Mouse (Mus musculus): ENCODE measurements around the gene Ankrd27. TPM values are rescaled to one million over a fixed set of nuclear protein-coding genes. Genes with fewer than 3 reads are reported as not detected.
A peak's percentile ranks its signal among the peaks of the same experiment; 100 is the strongest.

Ankrd27 gene
- polyA plus RNA-seq, 1 experiment from 2014 or later = 35.9 TPM

- no peaks in the 10 kb centered on the region for H3K27me3 ChIP-seq (ENCODE audit: control insufficient read depth, insufficient read depth, low read length)
- WGBS = 96% methylated on average over 5 of the region's 5 CpGs
Observed at GRCm38 (mm10) chr7:35602766-35603165, 16.7 kb downstream of the Ankrd27 start.

GRCm38 (mm10) chr7:35606816-35607215 lies 20.8 kb downstream of the Ankrd27 start:
- WGBS = 92% methylated on average over 10 of the region's 10 CpGs
- H3K9me3 ChIP-seq (ENCODE audit: control insufficient read depth, low read length) = no peaks in the 10 kb centered on the region
- no peak for DNase-seq (ENCODE audit: low spot score)

More at GRCm38 (mm10) chr7:35602766-35603165, 16.7 kb downstream of the Ankrd27 start:
- Histone ChIP-seq H3K9me3 (ENCODE audit: control insufficient read depth, low read length) (no peaks in the 10 kb centered on the region), H3K4me2 (ENCODE audit: low read depth, severe bottlenecking) (no peak overlapping the region), H3K4me3 (ENCODE audit: low read depth, low read length) (no peak overlapping the region), H3K9ac (ENCODE audit: low read length) (no peak overlapping the region), H3K27ac (replicated peaks; ENCODE audit: low read depth, low read length) (no peak overlapping the region), H3K4me1 (ENCODE audit: control insufficient read depth, insufficient read depth, low read length) (no peaks in the 10 kb centered on the region), H3K36me3 (ENCODE audit: control insufficient read depth, insufficient read depth, low read length) (peaks cover 14% of the 10 kb centered on the region)
- ATAC-seq (ENCODE audit: insufficient number of reproducible peaks, low FRiP score, low TSS enrichment, low read depth) (no peak), DNase-seq (ENCODE audit: low spot score) (no peak)

DNA sequence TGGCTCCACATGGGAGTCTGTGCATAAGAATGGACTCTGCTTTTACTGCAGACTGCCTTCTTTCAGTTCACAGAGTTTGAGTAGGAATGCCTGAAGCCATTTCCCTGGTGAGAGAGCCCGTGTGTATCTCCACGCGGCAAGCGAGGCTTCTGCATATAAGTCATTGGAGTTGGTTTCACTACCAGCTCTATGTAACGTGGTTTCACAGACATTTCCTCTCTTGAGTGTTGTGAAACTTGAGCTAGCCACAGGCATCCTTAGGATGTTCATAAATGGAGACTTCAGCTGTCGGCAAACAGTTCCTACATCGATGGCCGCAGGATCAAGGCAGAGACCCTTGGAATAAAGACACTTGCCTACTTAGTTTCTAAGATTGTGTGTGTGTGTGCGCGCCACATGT lies 23.2 kb downstream of the Ankrd27 start:
- Histone ChIP-seq H3K4me2 (ENCODE audit: low read depth, severe bottlenecking) (no peak overlapping the region), H3K9ac (ENCODE audit: low read length) (no peak overlapping the region), H3K27me3 (ENCODE audit: control insufficient read depth, insufficient read depth, low read length) (no peaks in the 10 kb centered on the region), H3K36me3 (ENCODE audit: control insufficient read depth, insufficient read depth, low read length) (peaks cover 12% of the 10 kb centered on the region), H3K4me3 (ENCODE audit: low read depth, low read length) (no peak overlapping the region), H3K27ac (replicated peaks; ENCODE audit: low read depth, low read length) (no peak overlapping the region), H3K4me1 (ENCODE audit: control insufficient read depth, insufficient read depth, low read length) (no peaks in the 10 kb centered on the region), H3K9me3 (ENCODE audit: control insufficient read depth, low read length) (no peaks in the 10 kb centered on the region)
- DNase-seq (ENCODE audit: low spot score) (no peak), ATAC-seq (ENCODE audit: insufficient number of reproducible peaks, low FRiP score, low TSS enrichment, low read depth) (no peak)
- 95% methylated on average over 10 of the region's 10 CpGs for WGBS

More at GRCm38 (mm10) chr7:35606816-35607215, 20.8 kb downstream of the Ankrd27 start:
- Histone ChIP-seq H3K4me3 (ENCODE audit: low read depth, low read length) (no peak overlapping the region), H3K27ac (replicated peaks; ENCODE audit: low read depth, low read length) (no peak overlapping the region), H3K36me3 (ENCODE audit: control insufficient read depth, insufficient read depth, low read length) (peaks cover 21% of the 10 kb centered on the region), H3K4me2 (ENCODE audit: low read depth, severe bottlenecking) (no peak overlapping the region), H3K4me1 (ENCODE audit: control insufficient read depth, insufficient read depth, low read length) (no peaks in the 10 kb centered on the region), H3K27me3 (ENCODE audit: control insufficient read depth, insufficient read depth, low read length) (no peaks in the 10 kb centered on the region), H3K9ac (ENCODE audit: low read length) (no peak overlapping the region)
- no peak for ATAC-seq (ENCODE audit: insufficient number of reproducible peaks, low FRiP score, low TSS enrichment, low read depth)

DNA sequence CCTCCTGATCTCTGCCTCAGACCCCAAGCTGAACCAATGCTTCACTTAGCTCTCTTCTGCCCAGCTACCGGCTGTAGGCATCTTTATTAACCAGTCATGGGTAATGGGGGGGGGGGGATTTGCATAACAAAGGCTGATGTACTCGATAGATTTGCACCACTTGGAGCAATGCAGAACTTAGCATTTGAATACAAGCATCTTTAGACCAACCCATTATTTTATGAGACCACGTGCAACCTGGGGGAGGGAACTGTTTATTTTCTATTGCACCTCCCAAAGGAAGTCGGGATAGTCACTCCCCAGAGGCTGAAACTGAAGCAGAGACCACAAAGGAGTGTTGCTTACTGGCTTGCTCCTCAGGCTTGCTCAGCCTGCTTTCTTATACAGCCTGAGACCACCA lies 31.5 kb downstream of the Ankrd27 start:
- H3K4me2 ChIP-seq (ENCODE audit: low read depth, severe bottlenecking) = no peak overlapping the region
- no peaks in the 10 kb centered on the region for H3K9me3 ChIP-seq (ENCODE audit: control insufficient read depth, low read length)
- H3K27me3 ChIP-seq (ENCODE audit: control insufficient read depth, insufficient read depth, low read length) = no peaks in the 10 kb centered on the region
- H3K4me1 ChIP-seq (ENCODE audit: control insufficient read depth, insufficient read depth, low read length) = no peaks in the 10 kb centered on the region
- H3K36me3 ChIP-seq (ENCODE audit: control insufficient read depth, insufficient read depth, low read length) = peaks cover 8% of the 10 kb centered on the region; the same call in 1 of the 2 replicates
- H3K27ac ChIP-seq (replicated peaks; ENCODE audit: low read depth, low read length) = no peak overlapping the region
- 77% methylated on average over 4 of the region's 4 CpGs for WGBS
- H3K9ac ChIP-seq (ENCODE audit: low read length) = no peak overlapping the region
- DNase-seq (ENCODE audit: low spot score) (no peak), ATAC-seq (ENCODE audit: insufficient number of reproducible peaks, low FRiP score, low TSS enrichment, low read depth) (no peak)
- no peak overlapping the region for H3K4me3 ChIP-seq (ENCODE audit: low read depth, low read length)

DNA sequence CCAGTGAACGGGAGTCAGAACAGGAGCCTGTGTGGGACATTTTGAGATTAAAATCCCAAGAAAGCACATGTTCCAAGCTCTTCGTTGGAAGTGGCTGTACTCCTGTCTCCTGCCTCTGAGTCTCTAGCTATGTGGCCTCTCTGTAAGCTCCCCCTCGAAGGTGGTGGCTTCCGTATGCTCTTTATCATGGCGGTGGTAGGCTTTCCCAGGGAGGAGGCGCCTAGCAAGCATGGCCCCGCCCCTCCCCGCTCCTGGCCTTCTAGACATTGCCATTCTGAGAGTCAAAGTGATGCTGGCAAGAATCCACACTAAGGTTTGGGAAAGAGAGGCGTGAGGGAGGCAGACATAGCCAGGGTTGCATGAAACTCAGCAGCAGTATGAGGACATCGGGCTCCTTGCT lies 36.6 kb downstream of the Ankrd27 start:
- Histone ChIP-seq H3K27ac (replicated peaks; ENCODE audit: low read depth, low read length) (no peak overlapping the region), H3K9me3 (ENCODE audit: control insufficient read depth, low read length) (no peaks in the 10 kb centered on the region), H3K27me3 (ENCODE audit: control insufficient read depth, insufficient read depth, low read length) (no peaks in the 10 kb centered on the region), H3K36me3 (ENCODE audit: control insufficient read depth, insufficient read depth, low read length) (peaks cover 13% of the 10 kb centered on the region; the same call in 1 of the 2 replicates), H3K4me2 (ENCODE audit: low read depth, severe bottlenecking) (no peak overlapping the region), H3K4me1 (ENCODE audit: control insufficient read depth, insufficient read depth, low read length) (no peaks in the 10 kb centered on the region), H3K9ac (ENCODE audit: low read length) (no peak overlapping the region), H3K4me3 (ENCODE audit: low read depth, low read length) (no peak overlapping the region)
- no peak for ATAC-seq (ENCODE audit: insufficient number of reproducible peaks, low FRiP score, low TSS enrichment, low read depth)
- no peak for DNase-seq (ENCODE audit: low spot score)
- WGBS = 88% methylated on average over 10 of the region's 10 CpGs

DNA sequence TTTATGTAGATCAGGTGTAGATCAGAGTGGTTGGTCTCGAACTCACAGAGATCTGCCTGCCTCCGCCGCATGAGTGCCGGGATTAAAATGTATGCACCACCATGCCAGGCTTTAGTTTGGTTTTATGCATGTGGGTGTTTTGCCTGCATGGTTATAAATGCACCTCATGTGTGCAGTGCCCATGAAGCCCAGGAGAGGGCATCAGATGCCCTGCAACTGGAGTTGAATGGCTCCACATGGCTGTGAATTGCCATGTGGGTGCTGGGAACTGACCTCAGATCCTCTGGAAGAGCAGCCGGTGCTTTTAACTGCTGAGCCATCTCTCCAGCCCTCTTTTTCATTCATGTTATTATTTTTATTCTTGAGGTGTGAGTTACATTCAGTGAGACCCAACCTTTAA lies 40.0 kb downstream of the Ankrd27 start:
- peaks cover 10% of the 10 kb centered on the region; the same call in 1 of the 2 replicates for H3K36me3 ChIP-seq (ENCODE audit: control insufficient read depth, insufficient read depth, low read length)
- no peaks in the 10 kb centered on the region for H3K9me3 ChIP-seq (ENCODE audit: control insufficient read depth, low read length)
- H3K4me1 ChIP-seq (ENCODE audit: control insufficient read depth, insufficient read depth, low read length) = no peaks in the 10 kb centered on the region
- no peak overlapping the region for H3K27ac ChIP-seq (replicated peaks; ENCODE audit: low read depth, low read length)
- ATAC-seq (ENCODE audit: insufficient number of reproducible peaks, low FRiP score, low TSS enrichment, low read depth) = no peak
- H3K27me3 ChIP-seq (ENCODE audit: control insufficient read depth, insufficient read depth, low read length) = no peaks in the 10 kb centered on the region
- 95% methylated on average over 5 of the region's 5 CpGs for WGBS
- H3K9ac ChIP-seq (ENCODE audit: low read length) = no peak overlapping the region
- H3K4me3 ChIP-seq (ENCODE audit: low read depth, low read length) = no peak overlapping the region
- H3K4me2 ChIP-seq (ENCODE audit: low read depth, severe bottlenecking) = no peak overlapping the region
- no peak for DNase-seq (ENCODE audit: low spot score)

DNA sequence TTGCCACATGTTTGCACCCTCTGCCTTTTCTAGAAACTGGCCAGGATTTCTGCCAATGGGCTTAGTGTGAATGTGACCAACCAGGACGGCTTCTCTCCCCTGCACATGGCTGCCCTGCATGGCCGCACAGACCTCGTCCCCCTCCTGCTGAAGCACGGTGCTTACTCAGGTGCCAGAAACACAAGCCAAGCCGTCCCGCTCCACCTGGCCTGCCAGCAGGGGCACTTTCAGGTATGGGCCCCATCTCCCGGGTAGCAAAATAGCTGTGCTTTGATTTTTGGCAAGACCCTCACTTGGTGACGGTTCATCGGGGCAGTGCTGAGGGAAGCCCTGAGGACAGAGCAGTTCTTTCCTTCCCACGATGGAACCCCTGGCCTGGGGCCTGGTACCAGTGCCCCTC lies 41.3 kb downstream of the Ankrd27 start:
- Histone ChIP-seq H3K4me3 (ENCODE audit: low read depth, low read length) (no peak overlapping the region), H3K9ac (ENCODE audit: low read length) (no peak overlapping the region), H3K27ac (replicated peaks; ENCODE audit: low read depth, low read length) (no peak overlapping the region), H3K4me1 (ENCODE audit: control insufficient read depth, insufficient read depth, low read length) (no peaks in the 10 kb centered on the region), H3K9me3 (ENCODE audit: control insufficient read depth, low read length) (no peaks in the 10 kb centered on the region), H3K27me3 (ENCODE audit: control insufficient read depth, insufficient read depth, low read length) (no peaks in the 10 kb centered on the region), H3K4me2 (ENCODE audit: low read depth, severe bottlenecking) (no peak overlapping the region), H3K36me3 (ENCODE audit: control insufficient read depth, insufficient read depth, low read length) (peaks cover 15% of the 10 kb centered on the region; the same call in 1 of the 2 replicates)
- ATAC-seq (ENCODE audit: insufficient number of reproducible peaks, low FRiP score, low TSS enrichment, low read depth) (no peak), DNase-seq (ENCODE audit: low spot score) (no peak)
- WGBS = 94% methylated on average over 10 of the region's 10 CpGs

DNA sequence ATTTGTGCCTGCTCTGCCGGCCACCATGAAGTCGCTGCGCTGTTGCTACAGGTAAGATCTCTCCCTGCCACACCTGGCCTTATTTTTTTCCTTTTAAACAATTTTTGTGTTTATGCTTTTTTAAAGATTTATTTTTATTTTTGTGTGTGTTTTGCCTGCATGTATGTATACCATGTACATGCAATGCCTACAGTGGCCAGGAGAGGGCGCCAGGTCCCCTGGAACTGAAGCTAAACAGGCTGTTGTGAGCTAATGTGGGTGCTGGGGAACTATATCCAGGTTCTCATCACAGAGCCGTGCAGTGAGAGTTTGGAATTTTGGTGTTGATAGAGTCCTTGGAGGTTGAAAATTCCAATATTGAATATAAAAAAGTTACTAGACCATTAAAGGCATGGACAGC lies 42.5 kb downstream of the Ankrd27 start:
- ATAC-seq (ENCODE audit: insufficient number of reproducible peaks, low FRiP score, low TSS enrichment, low read depth) = no peak
- no peaks in the 10 kb centered on the region for H3K27me3 ChIP-seq (ENCODE audit: control insufficient read depth, insufficient read depth, low read length)
- H3K9me3 ChIP-seq (ENCODE audit: control insufficient read depth, low read length) = no peaks in the 10 kb centered on the region
- H3K4me2 ChIP-seq (ENCODE audit: low read depth, severe bottlenecking) = no peak overlapping the region
- no peaks in the 10 kb centered on the region for H3K4me1 ChIP-seq (ENCODE audit: control insufficient read depth, insufficient read depth, low read length)
- peaks cover 13% of the 10 kb centered on the region; the same call in 1 of the 2 replicates for H3K36me3 ChIP-seq (ENCODE audit: control insufficient read depth, insufficient read depth, low read length)
- peak; percentile 71 for DNase-seq (ENCODE audit: low spot score)
- no peak overlapping the region for H3K9ac ChIP-seq (ENCODE audit: low read length)
- H3K27ac ChIP-seq (replicated peaks; ENCODE audit: low read depth, low read length) = no peak overlapping the region
- 70% methylated on average over 5 of the region's 5 CpGs for WGBS
- no peak overlapping the region for H3K4me3 ChIP-seq (ENCODE audit: low read depth, low read length)

DNA sequence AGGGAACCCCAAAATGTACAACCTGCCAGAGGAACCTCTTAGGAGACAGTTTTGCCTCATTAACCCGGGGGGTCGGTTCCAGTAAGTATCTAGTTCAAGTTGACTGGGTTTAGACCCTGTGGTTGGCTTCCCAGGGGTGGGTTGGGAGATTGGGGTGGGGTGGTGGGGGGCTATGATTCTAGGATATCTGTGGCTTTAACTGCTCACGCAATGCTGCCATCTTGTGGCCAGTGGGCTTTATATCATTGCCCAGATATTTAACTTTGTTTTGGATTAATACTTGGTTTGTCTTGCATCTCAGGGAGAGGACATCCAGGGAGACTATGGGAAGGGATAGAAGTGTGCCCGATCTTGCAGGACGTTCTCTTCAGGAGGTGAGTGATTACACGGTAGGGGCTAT lies 50.2 kb downstream of the Ankrd27 start:
- WGBS = 74% methylated on average over 6 of the region's 6 CpGs
- DNase-seq (ENCODE audit: low spot score) (peak; percentile 53), ATAC-seq (ENCODE audit: insufficient number of reproducible peaks, low FRiP score, low TSS enrichment, low read depth) (no peak)
- Histone ChIP-seq H3K27me3 (ENCODE audit: control insufficient read depth, insufficient read depth, low read length) (no peaks in the 10 kb centered on the region), H3K27ac (replicated peaks; ENCODE audit: low read depth, low read length) (no peak overlapping the region), H3K4me2 (ENCODE audit: low read depth, severe bottlenecking) (no peak overlapping the region), H3K4me1 (ENCODE audit: control insufficient read depth, insufficient read depth, low read length) (no peaks in the 10 kb centered on the region), H3K9ac (ENCODE audit: low read length) (no peak overlapping the region), H3K36me3 (ENCODE audit: control insufficient read depth, insufficient read depth, low read length) (peaks cover 14% of the 10 kb centered on the region), H3K4me3 (ENCODE audit: low read depth, low read length) (no peak overlapping the region), H3K9me3 (ENCODE audit: control insufficient read depth, low read length) (no peaks in the 10 kb centered on the region)
